Comparison of ENCODE assay signal across 8 mouse cellular contexts in the genomic region with DNA sequence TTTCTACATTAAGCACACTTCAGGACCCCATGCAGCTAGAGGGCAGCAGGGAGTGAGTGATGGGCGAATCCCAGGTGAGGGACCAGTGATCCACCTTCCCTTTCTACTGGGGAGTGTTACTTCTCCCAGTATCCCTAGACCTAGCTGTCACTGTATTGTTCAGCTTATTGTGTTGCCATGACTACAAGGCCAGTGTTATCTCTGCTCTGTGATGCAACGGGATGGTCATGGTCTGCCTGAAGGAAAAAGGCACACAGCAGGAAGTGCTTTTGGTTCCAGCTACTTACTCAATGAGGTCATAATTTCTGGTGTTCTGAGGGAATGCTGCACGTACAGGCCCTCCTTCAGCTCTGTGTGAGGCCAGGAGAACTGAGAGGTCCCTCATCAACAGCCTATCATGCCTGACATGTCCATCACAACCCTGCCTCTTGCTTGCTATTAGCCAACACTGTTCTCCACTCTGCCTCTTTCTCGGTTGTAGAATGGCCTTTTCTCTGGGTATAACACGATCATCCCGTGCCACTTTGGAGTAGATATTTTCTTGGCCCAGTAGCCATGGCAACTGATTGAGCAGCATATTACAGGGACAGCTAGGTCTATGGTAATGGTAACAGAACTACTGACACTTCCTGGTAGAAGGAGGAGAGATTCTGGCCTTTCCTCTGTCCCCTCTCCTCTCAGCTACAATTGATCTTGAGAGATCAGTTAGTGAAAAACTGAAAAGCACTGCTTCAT.
A peak's percentile ranks its signal among the peaks of the same experiment; 100 is the strongest.
DNase-seq lines count a peak whose midpoint lies in the region; ATAC-seq and TF ChIP-seq lines count a peak whose summit lies in the region.

No protein-coding gene starts in this region.

- WGBS in neural tube, embryonic 11.5 days, result 53% methylated on average over 6 of the region's 6 CpGs
- 55% methylated on average over 6 of the region's 6 CpGs for whole genome bisulfite sequencing in forebrain, embryonic 12.5 days
- 16% methylated on average over 6 of the region's 6 CpGs for WGBS in hindbrain, postnatal 0 days
- 49% methylated on average over 6 of the region's 6 CpGs for WGBS in small intestine, adult 2 months

- no peaks in the 10 kb centered on the region for H3K9me3 ChIP-seq in neural tube, embryonic 11.5 days (ENCODE audit: control insufficient read depth, low read length)
- H3K9me3 ChIP-seq in forebrain, embryonic 12.5 days, result no peaks in the 10 kb centered on the region
- no peaks in the 10 kb centered on the region for H3K9me3 ChIP-seq in hindbrain, postnatal 0 days (ENCODE audit: low read length)

- H3K27me3 ChIP-seq in neural tube, embryonic 11.5 days (ENCODE audit: control insufficient read depth, insufficient read depth, low read length), result no peaks in the 10 kb centered on the region
- H3K27me3 ChIP-seq in forebrain, embryonic 12.5 days, result no peaks in the 10 kb centered on the region
- no peaks in the 10 kb centered on the region for H3K27me3 ChIP-seq in hindbrain, postnatal 0 days (ENCODE audit: insufficient read depth, low read length)
- no peaks in the 10 kb centered on the region for H3K27me3 ChIP-seq in small intestine, adult 2 months (ENCODE audit: control insufficient read depth, insufficient read depth, low read length)

- no peak overlapping the region for H3K9ac ChIP-seq in neural tube, embryonic 11.5 days (ENCODE audit: low read length)
- no peak overlapping the region for H3K9ac ChIP-seq in forebrain, embryonic 12.5 days
- H3K9ac ChIP-seq in hindbrain, postnatal 0 days (replicated peaks; ENCODE audit: low read length), result no peak overlapping the region

- no peak for DNase-seq in neural tube, embryonic 11.5 days (ENCODE audit: low spot score)
- DNase-seq in neural tube, embryonic 10.5 days (ENCODE audit: extremely low spot score, low spot score), result no peak
- DNase-seq in hindbrain, postnatal 0 days (ENCODE audit: low spot score), result peak; percentile 52
- no peak for DNase-seq in gastrocnemius, postnatal 10 days
- DNase-seq in cerebellum, postnatal 4 days (ENCODE audit: low spot score in 2 of 2), result no peak
- DNase-seq in kidney, adult 9 months, result no peak

- no peak overlapping the region for H3K27ac ChIP-seq in neural tube, embryonic 11.5 days (ENCODE audit: low read depth, low read length)
- no peak overlapping the region for H3K27ac ChIP-seq in forebrain, embryonic 12.5 days
- no peak overlapping the region for H3K27ac ChIP-seq in hindbrain, postnatal 0 days
- no peak overlapping the region for H3K27ac ChIP-seq in small intestine, adult 2 months (ENCODE audit: insufficient read depth, low read depth, low read length)

- TF ChIP-seq CTCF in hindbrain, postnatal 0 days (IDR thresholded peaks at IDR 0.05; ENCODE audit: low read depth), result no peak
- peak; percentile 24; the same call in 1 of the 2 replicates for TF ChIP-seq CTCF in small intestine, adult 2 months (IDR thresholded peaks at IDR 0.05; ENCODE audit: extremely low read depth, insufficient read length, insufficient replicate concordance, low read depth, low read length)

- no peaks in the 10 kb centered on the region for H3K36me3 ChIP-seq in neural tube, embryonic 11.5 days (ENCODE audit: control insufficient read depth, insufficient read depth, low read length)
- H3K36me3 ChIP-seq in forebrain, embryonic 12.5 days (replicated peaks), result no peaks in the 10 kb centered on the region
- no peaks in the 10 kb centered on the region for H3K36me3 ChIP-seq in hindbrain, postnatal 0 days (ENCODE audit: insufficient read depth, low read length)
- H3K36me3 ChIP-seq in small intestine, adult 2 months (ENCODE audit: control insufficient read depth, insufficient read depth, low read length), result no peaks in the 10 kb centered on the region

- ATAC-seq in neural tube, embryonic 11.5 days (ENCODE audit: insufficient read depth, low FRiP score, low TSS enrichment), result peak; percentile 48; the same call in 1 of the 2 replicates
- ATAC-seq in forebrain, embryonic 12.5 days (ENCODE audit: low FRiP score), result peak; percentile 45; the same call in 1 of the 2 replicates
- peak; percentile 86 for ATAC-seq in hindbrain, postnatal 0 days

- no peak for TF ChIP-seq POLR2A in small intestine, adult 2 months (IDR thresholded peaks at IDR 0.05; ENCODE audit: low read depth, low read length)

- no peak overlapping the region for H3K4me2 ChIP-seq in neural tube, embryonic 11.5 days (ENCODE audit: low read depth)
- H3K4me2 ChIP-seq in forebrain, embryonic 12.5 days, result no peak overlapping the region
- H3K4me2 ChIP-seq in hindbrain, postnatal 0 days (ENCODE audit: low read depth, low read length), result no peak overlapping the region

- H3K4me1 ChIP-seq in neural tube, embryonic 11.5 days (ENCODE audit: control insufficient read depth, insufficient read depth, low read length), result no peaks in the 10 kb centered on the region
- H3K4me1 ChIP-seq in forebrain, embryonic 12.5 days, result 0 out of 2 replicates have a peak, but pooled peaks cover 4% of the 10 kb centered on the region
- H3K4me1 ChIP-seq in hindbrain, postnatal 0 days (ENCODE audit: insufficient read depth, low read length), result peaks cover 15% of the 10 kb centered on the region
- H3K4me1 ChIP-seq in small intestine, adult 2 months (ENCODE audit: control insufficient read depth, insufficient read depth, insufficient read length, low read length), result peaks cover 10% of the 10 kb centered on the region; the same call in 1 of the 2 replicates

- no peak overlapping the region for H3K4me3 ChIP-seq in neural tube, embryonic 11.5 days (ENCODE audit: low read depth, low read length)
- H3K4me3 ChIP-seq in forebrain, embryonic 12.5 days (replicated peaks), result no peak overlapping the region
- no peak overlapping the region for H3K4me3 ChIP-seq in hindbrain, postnatal 0 days (ENCODE audit: low read length)
- no peak overlapping the region for H3K4me3 ChIP-seq in small intestine, adult 2 months (ENCODE audit: low read depth, low read length)
